Mouse (Mus musculus) MEL (cell line): ENCODE data around the gene Xpnpep1.

Experiments
- CHD1 ChIP-seq: IDR thresholded peaks from 2 replicates; pipeline ENCODE4 v1.6.1; 2012; ENCODE audit warnings: low read depth, mild to moderate bottlenecking, inconsistent platforms, low read length, improper control_type of control experiment
- CHD2 ChIP-seq: IDR thresholded peaks from 2 replicates; pipeline ENCODE4 v1.6.1; 2011; ENCODE audit warnings: low read length, improper control_type of control experiment
- CTCF ChIP-seq, 3 experiments: IDR thresholded peaks in 2 of 3; conservative IDR thresholded peaks in 1 of 3; 2 replicates each; pipeline ENCODE4 v1.5.1; 2011 to 2012; ENCODE audit warnings: low read length in 3 of 3, low read depth in 2 of 3, mild to moderate bottlenecking in 2 of 3, improper control_type of control experiment in 1 of 3, inconsistent platforms in 1 of 3, mixed read lengths in 1 of 3, moderate library complexity in 1 of 3; ENCODE audit not compliant: control insufficient read depth in 1 of 3, insufficient read depth in 1 of 3, poor library complexity in 1 of 3, severe bottlenecking in 1 of 3
- EP300 ChIP-seq, 2 experiments: IDR thresholded peaks; 2 replicates each; pipeline ENCODE4 v1.6.1; 2011; ENCODE audit warnings: improper control_type of control experiment in 2 of 2, low read length in 2 of 2, low read depth in 1 of 2, mild to moderate bottlenecking in 1 of 2
- HCFC1 ChIP-seq: IDR thresholded peaks from 2 replicates; pipeline ENCODE4 v1.6.1; 2012; ENCODE audit warnings: low read depth, mild to moderate bottlenecking, inconsistent platforms, low read length, improper control_type of control experiment, moderate library complexity
- MAX ChIP-seq: IDR thresholded peaks from 2 replicates; pipeline ENCODE4 v1.6.1; 2011; ENCODE audit warnings: low read length, improper control_type of control experiment
- MAZ ChIP-seq: IDR thresholded peaks from 2 replicates; pipeline ENCODE4 v1.6.1; 2012; ENCODE audit warnings: low read depth, mild to moderate bottlenecking, inconsistent platforms, low read length, improper control_type of control experiment
- NELFE ChIP-seq: IDR thresholded peaks from 2 replicates; pipeline ENCODE4 v1.6.1; 2011; ENCODE audit warnings: low read depth, low read length, improper control_type of control experiment
- NRF1 ChIP-seq: IDR thresholded peaks from 2 replicates; pipeline ENCODE4 v1.6.1; 2014; ENCODE audit warnings: low read depth, mild to moderate bottlenecking, inconsistent platforms, low read length, improper control_type of control experiment, moderate library complexity; ENCODE audit not compliant: poor library complexity, insufficient read depth, severe bottlenecking
- POLR2A ChIP-seq, 2 experiments: IDR thresholded peaks; 2 replicates each; pipeline ENCODE4 v1.6.1; 2011 to 2012; ENCODE audit warnings: low read length in 2 of 2, mild to moderate bottlenecking in 2 of 2, control low read depth in 1 of 2, improper control_type of control experiment in 1 of 2, low read depth in 1 of 2, moderate library complexity in 1 of 2; ENCODE audit not compliant: control insufficient read depth in 1 of 2, insufficient read depth in 1 of 2, poor library complexity in 1 of 2
- POLR2AphosphoS2 ChIP-seq: IDR thresholded peaks from 2 replicates; pipeline ENCODE4 v1.6.1; 2011; ENCODE audit warnings: low read length, improper control_type of control experiment
- RAD21 ChIP-seq: IDR thresholded peaks from 2 replicates; pipeline ENCODE4 v1.6.1; 2011; ENCODE audit warnings: mild to moderate bottlenecking, low read depth, low read length, improper control_type of control experiment
- TCF12 ChIP-seq: IDR thresholded peaks from 2 replicates; pipeline ENCODE4 v1.6.1; 2014; ENCODE audit warnings: low read depth, mild to moderate bottlenecking, inconsistent platforms, low read length, improper control_type of control experiment, moderate library complexity
- ZKSCAN1 ChIP-seq: IDR thresholded peaks from 2 replicates; pipeline ENCODE4 v1.6.1; 2012; ENCODE audit warnings: low read depth, mild to moderate bottlenecking, inconsistent platforms, low read length, improper control_type of control experiment, moderate library complexity

DNA sequence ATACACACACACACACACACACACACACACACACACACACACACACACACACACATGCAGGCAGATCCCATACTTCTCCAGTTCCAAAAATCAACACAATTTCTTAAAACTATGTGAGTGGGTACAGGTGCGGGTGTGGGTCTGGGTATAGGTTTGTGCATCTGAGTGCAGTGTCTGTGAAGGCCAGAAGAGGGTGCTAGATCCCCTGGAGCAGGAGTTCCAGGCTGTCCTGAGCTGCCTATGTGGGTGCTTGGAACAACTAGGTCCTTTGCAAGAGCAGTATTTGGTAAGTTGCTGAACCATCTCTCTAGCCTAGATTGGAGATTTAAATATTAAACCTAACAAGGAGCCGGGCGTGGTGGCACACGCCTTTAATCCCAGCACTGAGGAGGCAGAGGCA, 33.5 kb upstream of the Xpnpep1 start:
- TF ChIP-seq CTCF (IDR thresholded peaks at IDR 0.05 in 2 of 3, conservative IDR thresholded peaks at IDR 0.05 in 1 of 3; ENCODE audit: control insufficient read depth in 1 of 3, insufficient read depth in 1 of 3, low read depth in 2 of 3, low read length in 3 of 3, poor library complexity in 1 of 3, severe bottlenecking in 1 of 3) (peak; percentile 71 to 82 (median 73)), NRF1 (no peak), RAD21 (peak; percentile 80), POLR2A (IDR thresholded peaks at IDR 0.05; ENCODE audit: control insufficient read depth in 1 of 2, insufficient read depth in 1 of 2, low read depth in 1 of 2, low read length in 2 of 2, poor library complexity in 1 of 2) (no peak), CHD2 (no peak), MAZ (no peak), HCFC1 (no peak), NELFE (no peak), POLR2AphosphoS2 (no peak), MAX (no peak), EP300 (IDR thresholded peaks at IDR 0.05; ENCODE audit: low read depth in 1 of 2, low read length in 2 of 2) (no peak), TCF12 (no peak), ZKSCAN1 (no peak), CHD1 (no peak)
